Mouse (Mus musculus) MEL (cell line): Measurements from ENCODE around the gene Unc93b1. TPM values are rescaled to one million over a fixed set of nuclear protein-coding genes. Genes with fewer than 3 reads are reported as not detected.
"Not testable (repeated sequence)": the region's sequence is repeated elsewhere in the genome, so short reads cannot be mapped to it uniquely, and the experiment has no call there.

Source experiments
- DNase-seq: peaks from one replicate; pipeline ENCODE4 v3.0.0; 2011; ENCODE audit warnings: low read depth, low spot score
- H3K27ac ChIP-seq: 2 replicates; pipeline ENCODE4 v1.5.1; 2012; ENCODE audit warnings: low read depth, mild to moderate bottlenecking, control low read depth, low read length, moderate library complexity; ENCODE audit not compliant: control insufficient read depth
- H3K27me3 ChIP-seq, 2 experiments: fragments of 150-350 bp in 1 of 2; sonication (generic) in 1 of 2; 2 replicates each; pipeline ENCODE4 v1.6.1; 2012; ENCODE audit warnings: low read length in 2 of 2, mild to moderate bottlenecking in 2 of 2, improper control_type of control experiment in 1 of 2, moderate library complexity in 1 of 2; ENCODE audit not compliant: insufficient read depth in 2 of 2, control insufficient read depth in 1 of 2
- H3K36me3 ChIP-seq, 2 experiments: 2 replicates each; pipeline ENCODE4 v1.6.1; 2012 to 2014; ENCODE audit warnings: low read length in 2 of 2, improper control_type of control experiment in 1 of 2, inconsistent platforms in 1 of 2, mild to moderate bottlenecking in 1 of 2; ENCODE audit not compliant: insufficient read depth in 2 of 2, control insufficient read depth in 1 of 2
- H3K4me1 ChIP-seq, 2 experiments: fragments of 150-350 bp in 1 of 2; sonication (generic) in 1 of 2; 2 replicates each; pipeline ENCODE4 v1.6.1; 2012; ENCODE audit warnings: low read length in 2 of 2, improper control_type of control experiment in 1 of 2, mild to moderate bottlenecking in 1 of 2; ENCODE audit not compliant: insufficient read depth in 2 of 2, control insufficient read depth in 1 of 2
- H3K4me3 ChIP-seq, 2 experiments: fragments of 150-350 bp in 1 of 2; sonication (generic) in 1 of 2; 2 replicates each; pipeline ENCODE4 v1.5.1; 2012; ENCODE audit warnings: low read depth in 2 of 2, low read length in 2 of 2, mild to moderate bottlenecking in 2 of 2, moderate library complexity in 2 of 2, control low read depth in 1 of 2, improper control_type of control experiment in 1 of 2; ENCODE audit not compliant: control insufficient read depth in 1 of 2, insufficient read depth in 1 of 2
- H3K79me2 ChIP-seq: 2 replicates; pipeline ENCODE4 v1.6.1; 2012; ENCODE audit warnings: mild to moderate bottlenecking, low read length, moderate library complexity; ENCODE audit not compliant: control insufficient read depth, poor library complexity, insufficient read depth
- H3K9ac ChIP-seq: 2 replicates; pipeline ENCODE4 v1.6.1; 2012; ENCODE audit warnings: low read depth, mild to moderate bottlenecking, control low read depth, low read length, moderate library complexity; ENCODE audit not compliant: control insufficient read depth, poor library complexity, severe bottlenecking
- H3K9me3 ChIP-seq: fragments of 150-350 bp; sonication (generic); replicated peaks from 2 replicates; pipeline ENCODE4 v1.6.1; 2012; ENCODE audit warnings: mild to moderate bottlenecking, low read length, improper control_type of control experiment, moderate library complexity; ENCODE audit not compliant: insufficient read depth
- BHLHE40 ChIP-seq: IDR thresholded peaks from 2 replicates; pipeline ENCODE4 v1.6.1; 2012; ENCODE audit warnings: low read depth, mild to moderate bottlenecking, inconsistent platforms, low read length, improper control_type of control experiment, borderline replicate concordance
- CHD2 ChIP-seq: IDR thresholded peaks from 2 replicates; pipeline ENCODE4 v1.6.1; 2011; ENCODE audit warnings: low read length, improper control_type of control experiment
- CTCF ChIP-seq, 3 experiments: IDR thresholded peaks in 2 of 3; conservative IDR thresholded peaks in 1 of 3; 2 replicates each; pipeline ENCODE4 v1.5.1; 2011 to 2012; ENCODE audit warnings: low read length in 3 of 3, low read depth in 2 of 3, mild to moderate bottlenecking in 2 of 3, improper control_type of control experiment in 1 of 3, inconsistent platforms in 1 of 3, mixed read lengths in 1 of 3, moderate library complexity in 1 of 3; ENCODE audit not compliant: control insufficient read depth in 1 of 3, insufficient read depth in 1 of 3, poor library complexity in 1 of 3, severe bottlenecking in 1 of 3
- E2F4 ChIP-seq: IDR thresholded peaks from 2 replicates; pipeline ENCODE4 v1.6.1; 2011; ENCODE audit warnings: low read depth, low read length, improper control_type of control experiment, borderline replicate concordance
- ETS1 ChIP-seq: IDR thresholded peaks from 2 replicates; pipeline ENCODE4 v1.6.1; 2012; ENCODE audit warnings: low read depth, mild to moderate bottlenecking, inconsistent platforms, low read length, improper control_type of control experiment, moderate library complexity
- GABPA ChIP-seq: IDR thresholded peaks from 2 replicates; pipeline ENCODE4 v1.6.1; 2012; ENCODE audit warnings: low read depth, mild to moderate bottlenecking, inconsistent platforms, low read length, improper control_type of control experiment, moderate library complexity
- GATA1 ChIP-seq: IDR thresholded peaks from 2 replicates; pipeline ENCODE4 v1.6.1; 2011; ENCODE audit warnings: low read depth, low read length, improper control_type of control experiment
- JUND ChIP-seq: IDR thresholded peaks from 2 replicates; pipeline ENCODE4 v1.6.1; 2011; ENCODE audit warnings: low read depth, mild to moderate bottlenecking, improper control_type of control experiment, low read length
- MAFK ChIP-seq: IDR thresholded peaks from 2 replicates; pipeline ENCODE4 v1.6.1; 2011; ENCODE audit warnings: low read depth, mild to moderate bottlenecking, low read length, improper control_type of control experiment, borderline replicate concordance
- MAZ ChIP-seq: IDR thresholded peaks from 2 replicates; pipeline ENCODE4 v1.6.1; 2012; ENCODE audit warnings: low read depth, mild to moderate bottlenecking, inconsistent platforms, low read length, improper control_type of control experiment
- MEF2A ChIP-seq: IDR thresholded peaks from 2 replicates; pipeline ENCODE4 v1.6.1; 2014; ENCODE audit warnings: low read depth, mild to moderate bottlenecking, inconsistent platforms, low read length, improper control_type of control experiment; ENCODE audit not compliant: poor library complexity, insufficient replicate concordance, severe bottlenecking; ENCODE audit errors: extremely low read depth
- MXI1 ChIP-seq: IDR thresholded peaks from 2 replicates; pipeline ENCODE4 v1.6.1; 2011; ENCODE audit warnings: mild to moderate bottlenecking, low read depth, low read length, improper control_type of control experiment
- NELFE ChIP-seq: IDR thresholded peaks from 2 replicates; pipeline ENCODE4 v1.6.1; 2011; ENCODE audit warnings: low read depth, low read length, improper control_type of control experiment
- POLR2A ChIP-seq, 2 experiments: IDR thresholded peaks; 2 replicates each; pipeline ENCODE4 v1.6.1; 2011 to 2012; ENCODE audit warnings: low read length in 2 of 2, mild to moderate bottlenecking in 2 of 2, control low read depth in 1 of 2, improper control_type of control experiment in 1 of 2, low read depth in 1 of 2, moderate library complexity in 1 of 2; ENCODE audit not compliant: control insufficient read depth in 1 of 2, insufficient read depth in 1 of 2, poor library complexity in 1 of 2
- RCOR1 ChIP-seq: IDR thresholded peaks from 2 replicates; pipeline ENCODE4 v1.6.1; 2012; ENCODE audit warnings: low read depth, mild to moderate bottlenecking, inconsistent platforms, low read length, improper control_type of control experiment
- TCF12 ChIP-seq: IDR thresholded peaks from 2 replicates; pipeline ENCODE4 v1.6.1; 2014; ENCODE audit warnings: low read depth, mild to moderate bottlenecking, inconsistent platforms, low read length, improper control_type of control experiment, moderate library complexity
- UBTF ChIP-seq: IDR thresholded peaks from 2 replicates; pipeline ENCODE4 v1.6.1; 2012; ENCODE audit warnings: low read depth, mild to moderate bottlenecking, inconsistent platforms, low read length, improper control_type of control experiment, moderate library complexity, borderline replicate concordance; ENCODE audit not compliant: insufficient read depth
- USF1 ChIP-seq: IDR thresholded peaks from 2 replicates; pipeline ENCODE4 v1.6.1; 2014; ENCODE audit warnings: low read depth, mild to moderate bottlenecking, inconsistent platforms, low read length, improper control_type of control experiment, moderate library complexity
- ZC3H11A ChIP-seq: IDR thresholded peaks from 2 replicates; pipeline ENCODE4 v1.6.1; 2012; ENCODE audit warnings: low read depth, mild to moderate bottlenecking, inconsistent platforms, low read length, improper control_type of control experiment
- polyA plus RNA-seq, 2 experiments: library from polyadenylated mRNA; stranded (reverse) in 1 of 2; unstranded in 1 of 2; fragments of >175 nt in 1 of 2; fragments of >200 nt in 1 of 2; gene quantifications; 2 replicates each; pipeline versions ENCODE4 v1.2.1 to v1.2.4; 2012; ENCODE audit warnings: low replicate concordance in 2 of 2, low read depth in 1 of 2; ENCODE audit not compliant: insufficient read length in 2 of 2, insufficient read depth in 1 of 2, missing spikeins in 1 of 2
- total RNA-seq: library from RNA; depleted of rRNA; stranded (reverse); fragments of 300-350 nt; gene quantifications from 2 replicates; pipeline ENCODE4 v1.2.3, GENCODE M21; 2012

The Unc93b1 gene
- total and polyA plus RNA-seq, 3 experiments = 4.7 to 8.2 TPM; not detected in 1

DNA sequence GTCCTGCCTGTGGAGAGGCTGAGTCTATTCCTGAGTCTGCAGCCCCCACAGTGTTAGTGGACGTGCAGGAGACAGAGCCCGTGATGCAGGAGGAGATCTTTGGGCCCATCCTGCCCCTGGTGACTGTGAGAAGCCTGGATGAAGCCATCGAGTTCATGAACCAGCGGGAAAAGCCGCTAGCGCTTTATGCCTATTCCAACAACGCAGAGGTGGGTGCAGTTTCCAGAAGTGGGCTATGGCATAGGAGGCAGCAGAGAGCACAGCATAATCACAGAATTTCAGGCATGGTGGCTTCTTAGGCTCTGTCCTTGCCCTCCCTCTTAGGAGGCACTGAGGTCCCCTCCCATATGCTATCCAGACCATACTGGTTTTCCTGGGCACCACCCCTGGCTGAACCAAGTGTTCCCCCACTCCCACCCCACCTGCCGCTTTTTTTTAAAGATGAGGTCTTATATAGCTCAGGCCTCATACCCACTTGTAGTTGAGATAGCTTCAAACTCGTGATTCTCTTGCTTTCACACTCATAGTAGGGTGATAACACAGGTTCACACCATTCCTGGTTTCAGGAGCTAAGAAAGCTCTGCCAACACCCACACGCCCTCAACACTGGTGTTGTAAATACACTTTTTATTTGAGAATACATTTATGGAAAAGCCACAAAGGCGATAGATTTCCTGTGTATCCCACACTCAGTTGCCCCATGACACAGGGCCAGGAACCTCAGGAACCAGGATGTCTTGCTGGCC is 31.5 kb downstream of the Unc93b1 start:
- Histone ChIP-seq H3K27me3 (0 out of 4 replicates have a peak, but pooled peaks cover 1 to 2% of the 10 kb centered on the region in 2 experiments), H3K9ac (no peak overlapping the region), H3K79me2 (no peaks in the 10 kb centered on the region), H3K27ac (no peak overlapping the region), H3K4me3 (no peak overlapping the region), H3K36me3 (no peaks in the 10 kb centered on the region), H3K9me3 (no peaks in the 10 kb centered on the region), H3K4me1 (no peaks in the 10 kb centered on the region)
- peak in 1 of 3 experiments; percentile 6; a peak in 1 of 6 replicates for TF ChIP-seq CTCF (IDR thresholded peaks at IDR 0.05 in 2 of 3, conservative IDR thresholded peaks at IDR 0.05 in 1 of 3; ENCODE audit: control insufficient read depth in 1 of 3, insufficient read depth in 1 of 3, low read depth in 2 of 3, low read length in 3 of 3, poor library complexity in 1 of 3, severe bottlenecking in 1 of 3)
- TF ChIP-seq MAZ = no peak
- no peak for DNase-seq

DNA sequence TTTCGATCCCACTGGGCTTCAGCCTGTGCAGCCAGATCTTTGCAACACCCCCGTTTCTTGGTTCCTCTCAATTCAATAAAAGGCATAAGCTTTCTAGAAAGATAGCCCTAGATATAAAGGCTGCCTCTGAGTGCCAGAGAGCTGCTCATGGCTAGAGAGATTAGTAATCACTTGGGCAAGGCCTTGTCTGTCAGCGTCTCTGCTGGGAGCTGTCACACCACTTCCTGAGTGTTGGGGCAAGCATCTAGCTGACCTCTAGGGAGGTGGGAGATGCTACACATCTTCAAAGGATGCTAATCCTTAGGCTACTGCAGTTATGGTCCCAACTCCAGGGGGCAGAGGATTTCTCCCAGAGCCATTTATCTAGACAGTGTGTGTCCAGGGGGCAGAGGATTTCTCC is 32.3 kb downstream of the Unc93b1 start:
- H3K27me3 ChIP-seq = 0 out of 4 replicates have a peak, but pooled peaks cover 2 to 3% of the 10 kb centered on the region in 2 experiments
- H3K9ac ChIP-seq = no peak overlapping the region
- H3K27ac ChIP-seq = no peak overlapping the region
- H3K36me3 ChIP-seq = no peaks in the 10 kb centered on the region
- no peaks in the 10 kb centered on the region for H3K9me3 ChIP-seq
- DNase-seq = peak; percentile 36
- no peak for TF ChIP-seq RCOR1
- TF ChIP-seq ZC3H11A = no peak
- TF ChIP-seq GABPA = no peak
- no peak for TF ChIP-seq JUND
- no peak for TF ChIP-seq MAZ
- 0 out of 2 replicates have a peak, but pooled peaks have one; percentile 7 for TF ChIP-seq ETS1
- no peak for TF ChIP-seq BHLHE40
- H3K4me3 ChIP-seq = no peak overlapping the region
- no peaks in the 10 kb centered on the region for H3K79me2 ChIP-seq
- H3K4me1 ChIP-seq = no peaks in the 10 kb centered on the region

DNA sequence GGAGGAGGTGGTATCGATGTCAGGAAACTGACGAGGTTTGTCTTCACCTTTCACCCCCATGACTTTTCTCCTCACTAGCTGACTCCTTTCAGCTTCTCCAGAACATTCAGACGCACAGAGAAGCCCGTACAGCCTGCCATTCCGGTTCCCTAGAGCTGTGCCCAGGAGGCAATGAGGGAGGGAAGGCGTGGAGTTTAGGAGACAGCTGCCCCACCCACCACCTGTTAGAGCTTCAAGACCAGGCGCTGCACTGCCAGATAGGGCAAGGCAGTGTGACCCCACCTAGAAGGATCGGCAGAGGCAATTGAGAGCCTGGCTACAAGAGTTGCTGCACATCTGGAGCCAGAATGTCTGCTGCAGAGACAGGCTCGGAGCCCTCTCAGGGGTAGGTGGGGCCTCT is 37.2 kb downstream of the Unc93b1 start, which contains the start of gene Aldh3b2:
Gene Aldh3b2, plus strand, starts transcription at position 100 of the 400 bp plus-strand sequence.
- Histone ChIP-seq H3K79me2 (no peaks in the 10 kb centered on the region), H3K27ac (no peak within 1 kb of the TSS), H3K4me3 (no peak within 1 kb of the TSS), H3K9me3 (no peaks in the 10 kb centered on the region), H3K27me3 (peaks cover 2 to 3% of the 10 kb centered on the region in 2 experiments; a peak in 2 of 4 replicates), H3K9ac (no peak within 1 kb of the TSS), H3K36me3 (no peaks in the 10 kb centered on the region), H3K4me1 (no peaks in the 10 kb centered on the region)
- TF ChIP-seq MXI1 (no peak), TCF12 (no peak), UBTF (no peak), NELFE (no peak), E2F4 (no peak), MEF2A (no peak), MAFK (no peak), CHD2 (no peak), CTCF (IDR thresholded peaks at IDR 0.05 in 2 of 3, conservative IDR thresholded peaks at IDR 0.05 in 1 of 3; ENCODE audit: control insufficient read depth in 1 of 3, insufficient read depth in 1 of 3, low read depth in 2 of 3, low read length in 3 of 3, poor library complexity in 1 of 3, severe bottlenecking in 1 of 3) (no peak), POLR2A (IDR thresholded peaks at IDR 0.05; ENCODE audit: control insufficient read depth in 1 of 2, insufficient read depth in 1 of 2, low read depth in 1 of 2, low read length in 2 of 2, poor library complexity in 1 of 2) (no peak), USF1 (no peak), GATA1 (no peak)
- no peak for DNase-seq

DNA sequence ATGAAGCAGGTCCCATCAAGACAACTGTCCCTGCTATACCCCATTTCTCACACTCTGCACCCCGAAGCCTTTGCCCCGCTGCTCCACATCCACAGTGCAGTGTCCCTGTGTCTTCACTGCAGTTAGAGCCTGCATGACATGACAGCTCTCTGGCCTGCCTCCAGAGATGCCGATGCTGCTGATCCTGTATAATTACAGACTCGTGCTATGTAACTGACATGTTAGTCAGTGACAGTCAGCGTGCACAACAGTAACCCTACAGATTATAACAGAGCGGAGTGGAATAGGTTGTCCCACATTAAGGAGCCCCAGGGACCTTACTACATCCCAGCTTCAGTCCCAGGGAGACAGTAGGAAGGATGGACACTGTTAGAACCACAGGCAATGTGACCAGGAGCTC is 39.6 kb downstream of the Unc93b1 start:
- not testable (repeated sequence) for H3K9me3 ChIP-seq, H3K4me1 ChIP-seq, H3K79me2 ChIP-seq, H3K27ac ChIP-seq, H3K9ac ChIP-seq, DNase-seq, H3K36me3 ChIP-seq, H3K4me3 ChIP-seq, H3K27me3 ChIP-seq
